Mouse (Mus musculus) right cerebral cortex, postnatal 14 days (tissue): ENCODE results near the gene Olfr575.

ENCODE experiments used
- DNase-seq: peaks from one replicate; pipeline ENCODE4 v3.0.0; 2022

Olfr575 gene

DNA sequence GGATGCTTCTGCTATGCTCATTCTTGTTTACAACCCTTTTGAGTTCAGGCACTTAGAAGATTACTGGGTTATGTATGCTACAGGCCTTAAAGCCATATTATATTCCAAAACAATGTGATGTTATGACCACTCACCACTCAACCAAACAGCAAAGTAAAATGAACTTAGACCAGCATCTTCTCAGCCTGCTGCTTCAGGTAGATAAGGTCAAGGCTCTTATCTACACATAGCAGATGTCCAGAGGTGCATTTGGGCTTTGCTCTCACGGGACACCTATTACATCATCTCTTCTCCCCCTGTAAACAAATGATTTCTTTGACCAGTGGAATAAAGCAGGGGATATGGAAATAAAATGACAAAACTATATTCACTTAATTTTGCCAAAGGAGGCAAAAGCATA lies at the start of gene Olfr575:
Gene Olfr575 (minus strand): TSS at position 183 of the 400 bp plus-strand sequence.
- no peak for DNase-seq

DNA sequence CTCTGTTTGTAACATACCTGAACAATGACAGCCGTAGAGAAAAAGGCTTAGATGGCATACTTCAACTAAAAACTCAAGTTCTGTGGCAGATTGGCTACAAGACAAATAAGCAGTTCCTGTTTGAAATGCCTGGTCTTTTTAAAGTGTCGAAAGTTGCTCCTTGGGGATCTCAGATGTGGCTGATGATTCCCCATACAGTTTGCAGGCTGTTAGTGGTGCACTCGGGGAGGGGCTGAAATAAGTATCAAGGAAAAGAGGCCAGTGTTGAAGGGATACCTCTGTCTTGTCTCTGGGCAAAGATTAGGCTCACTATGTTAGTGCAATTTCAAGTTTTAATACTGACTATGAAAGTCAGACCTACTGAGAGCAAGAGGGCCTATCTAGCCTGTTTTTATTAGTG lies 30.6 kb upstream of the Olfr575 start, which contains the start of gene Olfr578:
Gene Olfr578 (minus strand): TSS at position 101 of the 400 bp plus-strand sequence.
- no peak for DNase-seq

- DNase-seq, result no peak
These were observed 17.3 kb upstream of the Olfr575 start, which contains the start of gene Olfr577 for GRCm38 (mm10) chr7:102975843-102976242. Gene Olfr577, minus strand, starts transcription at chr7:102975943.

- no peak for DNase-seq
These were observed 15.8 kb upstream of the Olfr575 start for GRCm38 (mm10) chr7:102974399-102974798.

DNA sequence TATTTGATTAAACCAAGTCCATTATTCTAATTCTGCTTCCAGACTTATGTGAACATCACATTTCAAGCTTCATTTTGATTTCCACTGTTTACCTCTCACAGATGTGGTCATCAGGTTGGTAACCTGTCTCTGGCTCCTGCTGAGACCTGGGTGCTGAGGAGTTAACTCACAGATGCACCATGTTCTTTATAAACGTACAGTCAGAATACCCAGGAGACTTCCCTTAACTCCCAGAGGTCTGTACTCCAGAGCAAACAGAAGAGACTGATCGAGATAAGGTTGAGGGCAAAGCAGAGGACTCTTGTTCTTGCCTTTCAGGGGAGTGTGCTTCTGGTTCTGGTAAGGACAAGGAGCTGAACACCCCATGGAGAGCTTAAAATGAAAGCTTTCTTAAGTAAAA lies 3.8 kb upstream of the Olfr575 start, which contains the start of gene Olfr576:
Gene Olfr576 (plus strand): TSS at position 301 of the 400 bp plus-strand sequence.
- no peak for DNase-seq

DNA sequence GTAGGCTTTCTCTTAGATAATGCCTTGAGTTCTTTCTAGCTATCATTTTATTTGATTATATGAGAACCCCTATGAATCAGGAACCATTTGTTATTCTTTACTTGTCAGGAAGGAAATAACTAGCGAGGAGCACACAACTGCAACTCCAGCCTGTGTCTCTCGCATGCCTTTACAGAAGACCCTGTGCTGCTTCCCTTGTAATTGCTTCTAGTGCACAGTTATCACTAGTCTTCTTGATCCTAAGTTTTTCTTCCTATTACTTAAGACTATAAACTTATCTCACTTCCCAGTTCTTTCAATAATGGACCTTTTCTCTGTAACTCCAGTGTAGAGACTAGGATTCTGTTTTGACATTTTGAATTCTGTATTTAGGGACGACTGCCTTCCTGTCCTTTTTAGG lies 438 bp downstream of the Olfr575 start:
- no peak for DNase-seq

DNA sequence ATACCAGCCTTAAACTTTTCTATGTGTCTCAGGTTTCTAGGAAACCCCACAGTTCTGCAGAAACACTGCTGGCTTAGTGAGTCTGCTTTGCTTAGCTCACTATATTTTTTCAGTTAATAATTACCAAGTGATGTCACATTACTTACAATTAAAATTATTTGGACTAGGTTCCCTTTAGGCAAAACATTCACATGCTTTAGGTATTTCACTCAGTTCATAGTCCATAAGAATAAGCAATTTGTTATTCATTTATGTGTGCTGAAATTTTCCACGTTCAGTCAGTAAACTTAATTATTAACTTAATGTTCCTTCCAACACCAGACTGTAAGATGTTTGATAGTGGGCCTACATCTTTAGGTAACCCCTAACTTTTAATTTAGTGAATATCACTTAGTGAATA lies 7.8 kb downstream of the Olfr575 start:
- no peak for DNase-seq

DNA sequence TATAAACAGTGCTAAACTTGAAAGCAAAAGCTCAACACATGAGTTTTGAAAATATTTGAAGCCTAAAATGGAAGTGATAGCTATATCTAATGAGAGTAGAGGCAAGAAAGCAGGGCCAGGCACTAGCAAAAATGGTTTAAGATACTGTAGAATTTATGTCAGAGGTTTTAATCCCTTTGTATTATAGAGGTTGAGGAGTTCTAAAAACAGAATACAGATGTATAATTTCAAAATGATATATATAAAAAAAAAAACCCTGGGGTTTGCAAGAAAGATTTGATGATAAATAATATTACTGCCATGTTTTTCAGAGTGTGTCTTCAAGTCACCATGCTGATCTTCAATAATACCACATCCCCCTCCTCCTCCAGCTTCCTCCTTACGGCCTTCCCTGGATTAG lies 10.4 kb downstream of the Olfr575 start, which contains the start of gene Olfr574:
Gene Olfr574 (plus strand): TSS at position 301 of the 400 bp plus-strand sequence.
- DNase-seq, result no peak

DNA sequence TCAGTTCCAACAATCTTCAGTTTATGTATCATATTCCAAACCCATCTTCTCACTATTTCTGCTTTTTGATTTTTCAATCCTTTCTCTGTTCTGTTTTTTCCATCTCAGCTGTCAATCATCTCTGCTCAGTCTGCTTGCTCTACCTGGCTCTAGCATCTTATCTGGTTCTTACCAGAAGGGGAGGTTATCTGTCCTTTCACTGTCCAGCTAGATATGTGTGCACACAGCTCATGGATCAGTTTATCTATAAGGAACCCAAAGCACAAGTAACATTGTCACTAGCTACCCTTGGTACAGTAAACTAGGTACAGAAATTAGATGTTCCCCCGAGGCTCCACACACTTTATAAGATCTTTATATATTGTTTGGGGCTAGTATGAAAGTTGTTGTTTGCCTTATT lies 15.2 kb downstream of the Olfr575 start:
- DNase-seq, result no peak

DNA sequence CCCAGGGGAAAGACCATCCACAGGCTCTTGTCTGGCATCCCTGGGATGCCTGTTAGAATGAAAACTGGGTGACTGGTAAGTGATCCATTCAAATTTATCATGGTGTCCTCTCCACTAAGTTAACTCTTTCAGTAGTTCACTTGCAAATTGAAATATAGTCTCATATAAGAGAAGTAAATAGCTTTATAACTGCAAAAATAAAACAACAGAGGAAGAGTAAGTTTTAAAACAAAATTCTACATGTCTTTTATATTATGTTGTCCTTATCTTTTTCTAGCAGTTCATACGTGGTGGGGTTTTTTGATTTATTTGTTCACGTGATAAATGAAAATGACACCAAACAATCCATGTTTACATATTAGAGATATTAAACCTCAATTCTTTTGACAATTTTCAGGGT lies 16.1 kb downstream of the Olfr575 start, which contains the start of gene Olfr573-ps1:
Gene Olfr573-ps1 (minus strand): TSS at position 101 of the 400 bp plus-strand sequence.
- no peak for DNase-seq

GRCm38 (mm10) chr7:102927105-102927504 lies 31.5 kb downstream of the Olfr575 start:
- DNase-seq, result no peak

DNA sequence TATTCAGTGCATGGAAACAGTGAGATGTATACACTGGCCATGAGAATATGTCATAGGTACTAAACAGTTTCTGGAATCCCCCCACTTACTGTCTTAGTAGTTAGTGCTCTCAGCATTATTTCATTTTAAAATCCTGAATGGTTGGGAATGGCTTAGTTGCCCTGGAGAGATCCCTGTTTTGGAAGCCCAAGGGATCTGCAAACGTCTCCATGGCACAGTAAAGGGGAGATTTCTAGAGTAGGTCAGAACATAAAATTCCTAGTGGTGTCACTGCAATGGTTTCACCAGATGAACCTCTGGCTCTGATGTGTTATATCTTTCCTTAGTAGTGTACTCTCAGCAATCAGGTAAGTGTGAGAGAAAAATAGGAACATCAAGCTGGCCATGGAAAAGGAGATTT lies 34.5 kb downstream of the Olfr575 start, which contains the start of gene Olfr572:
Gene Olfr572 (plus strand): TSS at position 301 of the 400 bp plus-strand sequence.
- no peak for DNase-seq

DNA sequence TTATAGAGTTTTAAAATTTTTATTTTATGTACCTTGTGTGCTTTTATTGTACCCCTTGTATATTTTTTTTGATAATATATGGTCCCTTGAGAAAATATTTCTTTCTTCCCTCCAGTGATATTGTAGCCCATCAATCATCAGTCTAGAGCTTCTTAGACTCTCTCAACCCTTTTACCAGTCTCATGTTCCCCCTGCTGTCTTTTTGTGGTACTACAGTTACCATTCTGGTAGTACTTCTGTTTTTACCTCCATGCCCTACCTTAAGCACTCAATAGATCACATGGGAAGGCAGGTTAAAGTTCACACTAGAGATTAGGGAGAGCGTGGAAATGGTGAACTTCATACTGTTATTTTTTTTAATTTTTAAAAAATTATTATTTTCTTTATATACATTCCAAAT lies 38.9 kb downstream of the Olfr575 start:
- no peak for DNase-seq

DNA sequence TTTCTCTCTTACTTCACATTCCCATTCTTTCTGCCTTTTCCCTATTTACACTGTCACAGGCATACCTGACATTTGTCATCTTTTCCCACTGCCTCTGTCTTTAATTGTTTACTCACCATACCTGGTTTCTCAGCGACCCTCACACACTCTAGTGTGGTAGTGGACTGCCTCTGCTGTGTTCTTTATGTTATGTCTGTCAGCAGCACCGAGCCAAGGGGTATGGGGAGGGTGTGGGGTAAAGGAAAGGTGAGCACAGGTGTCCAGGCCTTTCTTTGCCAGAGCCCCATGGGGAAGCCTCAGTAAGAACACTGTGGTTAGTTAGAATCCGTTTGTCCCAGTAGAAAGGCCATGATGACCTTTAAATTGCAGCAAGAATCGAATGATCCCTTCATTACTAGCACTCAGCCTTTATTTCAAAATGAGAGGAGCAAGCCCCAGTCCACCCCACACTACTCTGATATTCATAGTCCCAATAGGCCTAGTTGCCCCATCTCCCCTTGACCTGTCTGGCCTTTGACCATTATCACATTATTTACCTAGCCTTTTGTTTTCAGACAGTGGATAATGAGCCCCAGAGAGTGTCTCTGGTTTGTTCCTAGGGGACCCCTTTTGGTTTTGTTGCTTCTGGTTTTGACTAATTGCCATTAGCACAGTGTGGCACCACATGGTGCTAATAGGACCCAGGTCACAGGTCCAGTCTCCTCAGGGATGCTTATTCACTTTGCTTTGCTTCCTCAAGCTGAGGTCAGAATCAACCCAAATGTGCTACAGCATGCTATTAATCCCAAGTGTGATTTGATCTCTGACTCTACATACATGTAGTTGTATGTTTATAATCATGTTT lies 41.3 kb downstream of the Olfr575 start, which contains the start of gene Olfr571:
Gene Olfr571 (minus strand): TSS at position 505 of the 844 bp plus-strand sequence.
- no peak for DNase-seq

DNA sequence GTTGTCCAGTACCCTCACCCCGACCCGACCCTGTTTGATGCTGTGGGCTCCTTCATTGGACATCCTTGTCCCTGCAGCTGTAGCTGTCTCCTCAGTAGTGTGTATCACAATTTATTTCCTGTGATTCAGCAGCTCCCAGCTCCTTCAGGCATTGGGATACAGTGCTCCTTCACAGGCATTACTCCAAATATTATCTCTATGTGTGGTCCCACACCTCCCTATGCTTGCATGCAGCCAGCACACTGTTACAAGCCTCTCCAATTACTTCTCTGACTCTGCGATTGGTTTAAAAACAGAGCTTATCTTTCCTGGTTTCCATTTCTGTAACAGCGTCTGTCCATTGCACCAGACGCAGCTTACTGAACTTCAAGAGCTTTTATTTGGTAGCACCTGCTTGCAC lies 42.2 kb downstream of the Olfr575 start:
- no peak for DNase-seq

- no peak for DNase-seq
These were observed 43.3 kb downstream of the Olfr575 start for GRCm38 (mm10) chr7:102915261-102915660.
